Mouse (Mus musculus) CH12.LX (cell line): Measurements from ENCODE around the gene Lurap1l.

Experiments used
- CTCF ChIP-seq, 2 experiments: IDR thresholded peaks in 1 of 2; conservative IDR thresholded peaks in 1 of 2; 2 replicates each; pipeline ENCODE4 v1.5.1; 2011 to 2012; ENCODE audit warnings: low read depth in 2 of 2, low read length in 2 of 2, improper control_type of control experiment in 1 of 2, inconsistent platforms in 1 of 2, mild to moderate bottlenecking in 1 of 2, moderate library complexity in 1 of 2
- EP300 ChIP-seq: IDR thresholded peaks from 2 replicates; pipeline ENCODE4 v1.6.1; 2011; ENCODE audit warnings: low read length, improper control_type of control experiment
- KAT2A ChIP-seq: IDR thresholded peaks from 2 replicates; pipeline ENCODE4 v1.6.1; 2012; ENCODE audit warnings: low read length, improper control_type of control experiment, inconsistent platforms; ENCODE audit not compliant: insufficient replicate concordance
- MAX ChIP-seq: IDR thresholded peaks from 2 replicates; pipeline ENCODE4 v1.6.1; 2011; ENCODE audit warnings: low read length, improper control_type of control experiment
- USF1 ChIP-seq: IDR thresholded peaks from 2 replicates; pipeline ENCODE4 v1.6.1; 2014; ENCODE audit warnings: low read depth, mild to moderate bottlenecking, inconsistent platforms, low read length, improper control_type of control experiment

GRCm38 (mm10) chr4:80967526-80967925 is 57.1 kb downstream of the Lurap1l start:
- TF ChIP-seq KAT2A = no peak
- no peak for TF ChIP-seq CTCF (conservative IDR thresholded peaks at IDR 0.05 in 1 of 2, IDR thresholded peaks at IDR 0.05 in 1 of 2; ENCODE audit: low read depth in 2 of 2, low read length in 2 of 2)
- TF ChIP-seq MAX = no peak
- no peak for TF ChIP-seq USF1
- no peak for TF ChIP-seq EP300
